Mouse (Mus musculus) erythroblast, embryonic 14.5 days (primary cell): ENCODE measurements around the gene Ccdc163. TPM values are rescaled to one million over a fixed set of nuclear protein-coding genes. Genes with fewer than 3 reads are reported as not detected.

ENCODE experiments used
- H3K27me3 ChIP-seq: 2 replicates; pipeline ENCODE4 v1.6.1; 2012; ENCODE audit warnings: inconsistent platforms; ENCODE audit not compliant: control insufficient read depth
- H3K36me3 ChIP-seq: 2 replicates; pipeline ENCODE4 v1.6.1; 2012; ENCODE audit warnings: mild to moderate bottlenecking, inconsistent platforms; ENCODE audit not compliant: control insufficient read depth
- H3K4me1 ChIP-seq: 2 replicates; pipeline ENCODE4 v1.6.1; 2012; ENCODE audit warnings: inconsistent platforms; ENCODE audit not compliant: control insufficient read depth
- H3K4me3 ChIP-seq: replicated peaks from 2 replicates; pipeline ENCODE3; 2012; ENCODE audit warnings: moderate library complexity, mild to moderate bottlenecking, inconsistent platforms
- H3K9me3 ChIP-seq: 2 replicates; pipeline ENCODE4 v1.6.1; 2012; ENCODE audit warnings: low read length, inconsistent platforms, mixed read lengths; ENCODE audit not compliant: control insufficient read depth
- GATA1 ChIP-seq: IDR thresholded peaks from 2 replicates; pipeline ENCODE4 v1.6.1; 2012; ENCODE audit warnings: low read length, inconsistent platforms, mixed read lengths
- TAL1 ChIP-seq: IDR thresholded peaks from 3 replicates; pipeline ENCODE4 v1.6.1; 2012; ENCODE audit warnings: low read length, inconsistent platforms, mixed read lengths
- polyA plus RNA-seq: library from polyadenylated mRNA; stranded (reverse); fragments of >175 nt; gene quantifications from 2 replicates; pipeline ENCODE4 v1.2.3, GENCODE M21; 2012

Gene Ccdc163
- polyA plus RNA-seq, 1 experiment: 0.16 TPM

- Histone ChIP-seq H3K4me1 (no peaks in the 10 kb centered on the region), H3K4me3 (no peak overlapping the region), H3K27me3 (no peaks in the 10 kb centered on the region), H3K9me3 (no peaks in the 10 kb centered on the region), H3K36me3 (no peaks in the 10 kb centered on the region)
- TF ChIP-seq GATA1 (no peak), TAL1 (no peak)
These were observed 30.9 kb downstream of the Ccdc163 start for GRCm38 (mm10) chr4:116738972-116739751.

DNA sequence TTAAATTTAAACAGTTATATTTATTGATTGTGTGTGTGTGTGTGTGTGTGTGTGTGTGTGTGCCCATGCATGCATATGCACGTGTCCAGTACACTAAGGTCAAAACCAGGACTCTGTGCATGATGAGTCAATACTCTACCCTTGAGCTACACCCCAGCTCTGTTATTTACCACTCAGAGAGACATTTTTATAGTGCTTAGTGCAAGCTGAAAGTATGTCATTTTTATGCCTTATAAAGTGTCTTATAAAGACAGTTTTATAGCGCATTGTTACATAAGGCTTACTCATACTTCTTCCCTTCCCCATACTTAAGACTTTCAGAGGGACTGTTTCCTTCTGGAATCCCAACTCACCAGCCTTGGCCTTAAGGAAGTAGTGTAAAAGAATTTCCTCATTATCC is 41.4 kb downstream of the Ccdc163 start:
- no peak overlapping the region for H3K4me3 ChIP-seq
- H3K36me3 ChIP-seq: no peaks in the 10 kb centered on the region
- no peaks in the 10 kb centered on the region for H3K27me3 ChIP-seq
- TF ChIP-seq TAL1: no peak
- TF ChIP-seq GATA1: no peak
- no peaks in the 10 kb centered on the region for H3K9me3 ChIP-seq
- H3K4me1 ChIP-seq: no peaks in the 10 kb centered on the region

DNA sequence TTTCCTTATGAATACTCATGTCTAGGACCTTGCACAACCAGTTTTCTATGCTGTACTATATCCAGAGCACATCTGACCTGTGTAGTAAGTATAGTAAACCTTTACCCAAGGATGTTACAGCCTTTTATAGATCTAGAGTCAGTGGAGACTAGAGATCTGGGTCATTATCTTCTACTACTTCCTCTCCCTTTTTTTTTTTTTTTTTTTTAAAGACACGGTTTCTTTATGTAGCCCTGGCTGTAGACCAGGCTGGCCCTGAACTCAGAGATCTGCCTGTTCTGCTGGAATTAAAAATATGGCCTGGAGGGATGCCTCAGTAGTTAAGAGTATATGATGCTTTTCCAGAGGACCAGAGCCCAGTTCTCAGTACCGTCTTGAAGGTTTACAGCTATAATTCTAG is 53.6 kb downstream of the Ccdc163 start:
- Histone ChIP-seq H3K4me3 (no peak overlapping the region), H3K27me3 (no peaks in the 10 kb centered on the region), H3K4me1 (no peaks in the 10 kb centered on the region), H3K9me3 (no peaks in the 10 kb centered on the region), H3K36me3 (no peaks in the 10 kb centered on the region)
- no peak for TF ChIP-seq GATA1
- TF ChIP-seq TAL1: no peak

- peaks cover 7% of the 10 kb centered on the region for H3K4me1 ChIP-seq
- no peaks in the 10 kb centered on the region for H3K27me3 ChIP-seq
- H3K36me3 ChIP-seq: no peaks in the 10 kb centered on the region
- TF ChIP-seq TAL1 (no peak), GATA1 (no peak)
- no peak overlapping the region for H3K4me3 ChIP-seq
- H3K9me3 ChIP-seq: no peaks in the 10 kb centered on the region
These were observed 55.7 kb downstream of the Ccdc163 start for GRCm38 (mm10) chr4:116764001-116764400.

DNA sequence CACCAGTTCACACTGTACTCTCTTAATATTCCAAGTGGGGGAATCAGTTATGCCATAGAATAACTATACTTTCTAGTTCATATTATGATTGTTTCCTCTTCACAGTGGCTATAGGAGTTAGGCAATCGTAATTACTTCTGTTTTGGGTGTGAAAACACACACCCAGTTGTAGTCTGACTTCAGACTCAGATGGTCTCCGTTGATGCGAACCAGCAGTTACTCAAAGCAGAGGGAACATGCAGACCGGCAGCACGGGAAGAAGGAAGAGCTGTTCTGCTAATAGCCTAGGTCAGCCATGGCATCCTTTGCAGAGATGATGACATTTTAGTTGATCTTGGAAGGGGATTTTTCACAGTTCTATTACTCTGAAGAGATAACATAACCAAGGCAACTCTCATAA is 60.2 kb downstream of the Ccdc163 start:
- no peak overlapping the region for H3K4me3 ChIP-seq
- H3K36me3 ChIP-seq: no peaks in the 10 kb centered on the region
- H3K27me3 ChIP-seq: no peaks in the 10 kb centered on the region
- TF ChIP-seq GATA1: no peak
- TF ChIP-seq TAL1: no peak
- H3K4me1 ChIP-seq: peaks cover 11% of the 10 kb centered on the region
- no peaks in the 10 kb centered on the region for H3K9me3 ChIP-seq

GRCm38 (mm10) chr4:116769060-116769459 is 60.8 kb downstream of the Ccdc163 start:
- Histone ChIP-seq H3K4me1 (peaks cover 11% of the 10 kb centered on the region), H3K9me3 (no peaks in the 10 kb centered on the region), H3K27me3 (no peaks in the 10 kb centered on the region), H3K36me3 (no peaks in the 10 kb centered on the region), H3K4me3 (no peak overlapping the region)
- TF ChIP-seq TAL1 (no peak), GATA1 (no peak)

GRCm38 (mm10) chr4:116776391-116776790 is 68.1 kb downstream of the Ccdc163 start:
- no peaks in the 10 kb centered on the region for H3K36me3 ChIP-seq
- H3K27me3 ChIP-seq: no peaks in the 10 kb centered on the region
- H3K4me1 ChIP-seq: no peaks in the 10 kb centered on the region
- H3K4me3 ChIP-seq: no peak overlapping the region
- TF ChIP-seq GATA1: no peak
- no peak for TF ChIP-seq TAL1
- no peaks in the 10 kb centered on the region for H3K9me3 ChIP-seq

DNA sequence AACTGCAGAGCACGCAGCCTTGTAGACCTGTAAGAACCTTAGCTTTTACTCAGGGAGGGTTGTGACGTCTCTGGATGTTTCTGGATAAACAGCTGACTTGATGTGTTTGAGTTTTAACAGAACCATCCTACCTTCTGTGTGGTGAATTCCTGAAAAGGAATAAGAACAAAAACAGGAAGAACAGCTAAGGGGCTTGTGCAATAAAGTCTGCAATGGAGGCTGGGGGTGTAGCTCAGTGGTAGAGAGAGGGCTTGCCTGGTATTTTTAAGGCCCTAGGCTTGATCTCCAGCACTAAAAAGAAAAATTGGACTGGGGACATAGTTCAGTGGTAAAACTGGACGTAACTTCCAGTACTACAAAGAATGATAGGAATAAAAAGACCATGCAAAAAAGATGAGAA is 68.8 kb downstream of the Ccdc163 start:
- H3K4me3 ChIP-seq: no peak overlapping the region
- TF ChIP-seq GATA1 (no peak), TAL1 (no peak)
- H3K9me3 ChIP-seq: no peaks in the 10 kb centered on the region
- H3K27me3 ChIP-seq: no peaks in the 10 kb centered on the region
- H3K36me3 ChIP-seq: no peaks in the 10 kb centered on the region
- H3K4me1 ChIP-seq: no peaks in the 10 kb centered on the region

DNA sequence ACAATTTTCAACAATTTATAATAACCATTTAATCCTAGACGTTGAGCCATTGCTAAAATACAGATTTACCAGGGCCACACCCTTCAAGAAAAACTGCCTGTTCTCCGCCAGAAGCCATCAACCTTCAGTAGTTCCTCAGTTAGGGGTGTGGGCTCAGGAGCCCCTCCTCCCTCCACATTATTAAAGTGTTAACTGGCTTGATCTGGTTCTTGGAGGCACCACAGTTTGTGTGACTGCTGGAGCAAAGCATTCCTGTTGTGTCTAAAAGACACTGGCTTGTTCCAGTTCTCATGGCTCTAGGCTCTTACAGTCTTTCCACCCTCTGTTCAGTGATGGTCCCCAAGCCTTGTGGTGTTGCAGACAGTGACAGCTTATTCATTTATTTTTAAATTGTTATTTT is 72.2 kb downstream of the Ccdc163 start:
- TF ChIP-seq GATA1 (no peak), TAL1 (no peak)
- Histone ChIP-seq H3K4me3 (no peak overlapping the region), H3K4me1 (no peaks in the 10 kb centered on the region), H3K9me3 (no peaks in the 10 kb centered on the region), H3K36me3 (no peaks in the 10 kb centered on the region), H3K27me3 (no peaks in the 10 kb centered on the region)

DNA sequence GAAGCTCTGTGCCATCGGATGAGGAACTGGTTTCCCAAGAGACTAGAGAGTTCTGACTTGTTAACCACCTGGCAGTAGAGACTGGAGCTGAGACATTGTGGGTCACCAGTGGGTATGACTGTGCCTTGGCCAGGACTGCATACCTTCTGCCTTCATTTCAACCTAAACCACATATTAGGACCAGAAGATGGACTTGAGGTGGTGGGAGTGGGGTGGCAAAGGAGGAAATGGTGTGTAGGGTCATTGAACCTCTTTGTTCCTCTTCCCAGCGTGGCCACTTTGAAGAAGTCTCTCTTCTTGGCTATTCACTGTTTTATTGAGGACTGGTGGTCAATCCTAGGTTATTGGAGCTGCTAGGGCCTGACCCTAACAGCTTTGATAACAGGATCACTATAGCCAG is 73.1 kb downstream of the Ccdc163 start:
- Histone ChIP-seq H3K27me3 (no peaks in the 10 kb centered on the region), H3K36me3 (no peaks in the 10 kb centered on the region), H3K9me3 (no peaks in the 10 kb centered on the region), H3K4me1 (no peaks in the 10 kb centered on the region), H3K4me3 (no peak overlapping the region)
- TF ChIP-seq GATA1 (no peak), TAL1 (no peak)
